Mouse (Mus musculus) bone marrow macrophage, adult 2 months (primary cell): ENCODE data around the gene Ppard. TPM values are rescaled to one million over a fixed set of nuclear protein-coding genes. Genes with fewer than 3 reads are reported as not detected.
A peak's percentile ranks its signal among the peaks of the same experiment; 100 is the strongest.

Experiments used
- H3K27ac ChIP-seq: 2 replicates; pipeline ENCODE4 v1.5.1; 2012; ENCODE audit warnings: low read depth, low read length; ENCODE audit not compliant: insufficient read depth
- H3K4me1 ChIP-seq: 2 replicates; pipeline ENCODE4 v1.6.1; 2012; ENCODE audit warnings: low read length; ENCODE audit not compliant: control insufficient read depth, insufficient read depth
- H3K4me3 ChIP-seq: 2 replicates; pipeline ENCODE4 v1.5.1; 2012; ENCODE audit warnings: mild to moderate bottlenecking, low read length, moderate library complexity; ENCODE audit not compliant: insufficient read depth
- CTCF ChIP-seq: IDR thresholded peaks from 2 replicates; pipeline ENCODE4 v1.5.1; 2012; ENCODE audit warnings: low read depth, mild to moderate bottlenecking, low read length, moderate library complexity
- POLR2A ChIP-seq: IDR thresholded peaks from 2 replicates; pipeline ENCODE4 v1.6.1; 2012; ENCODE audit warnings: mild to moderate bottlenecking, low read depth, low read length, borderline replicate concordance
- polyA plus RNA-seq: library from polyadenylated mRNA; stranded (reverse); fragments of >200 nt; gene quantifications from 2 replicates; pipeline ENCODE4 v1.2.4, GENCODE M21; 2012; ENCODE audit not compliant: missing spikeins, insufficient read depth, insufficient read length

The Ppard gene
- polyA plus RNA-seq, 1 experiment = 29.5 TPM

DNA sequence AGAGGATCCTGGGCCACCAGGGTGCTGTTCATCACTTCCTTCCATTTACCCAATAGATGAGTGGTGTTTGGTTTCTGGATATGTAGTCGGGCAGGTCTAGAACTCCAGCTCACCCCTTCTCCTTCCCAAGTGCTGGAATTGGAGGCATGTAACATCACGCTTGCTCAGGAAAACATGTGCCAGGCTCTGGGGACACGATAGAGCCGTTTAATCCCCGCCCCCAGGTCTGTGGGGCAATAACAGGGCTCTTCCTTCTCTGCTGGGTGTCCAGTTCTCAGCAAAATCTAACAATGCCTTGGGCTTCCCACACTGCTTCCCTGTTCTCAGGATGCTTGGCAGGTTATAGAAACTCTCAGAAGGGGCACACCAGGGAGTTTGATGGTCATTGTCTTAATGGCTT, 4.9 kb downstream of the Ppard start:
- Histone ChIP-seq H3K4me1 (peaks cover 27% of the 10 kb centered on the region), H3K27ac (no peak overlapping the region), H3K4me3 (no peak overlapping the region)
- TF ChIP-seq CTCF (no peak), POLR2A (no peak)

DNA sequence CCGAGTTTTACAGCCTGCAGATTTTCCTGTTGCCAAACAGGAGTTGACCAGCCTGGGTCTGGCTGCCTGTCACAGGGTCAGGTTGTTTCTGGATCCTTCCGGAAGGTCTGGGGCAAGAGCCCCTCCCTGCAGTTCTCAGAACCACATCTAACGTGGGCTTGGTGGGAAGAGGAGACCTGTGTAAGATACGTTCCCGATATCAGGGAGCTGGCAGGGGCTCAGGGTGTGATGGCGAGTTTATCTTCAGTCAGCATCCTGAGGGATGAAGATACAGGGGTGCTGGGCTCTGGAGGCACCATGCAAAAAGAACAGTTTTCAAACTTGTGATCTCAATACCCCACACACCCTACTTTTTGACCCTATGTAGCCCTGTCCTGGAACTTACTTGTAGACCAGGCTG, 5.4 kb downstream of the Ppard start:
- no peak overlapping the region for H3K4me3 ChIP-seq
- H3K4me1 ChIP-seq = peaks cover 27% of the 10 kb centered on the region
- H3K27ac ChIP-seq = no peak overlapping the region
- no peak for TF ChIP-seq CTCF
- TF ChIP-seq POLR2A = no peak

DNA sequence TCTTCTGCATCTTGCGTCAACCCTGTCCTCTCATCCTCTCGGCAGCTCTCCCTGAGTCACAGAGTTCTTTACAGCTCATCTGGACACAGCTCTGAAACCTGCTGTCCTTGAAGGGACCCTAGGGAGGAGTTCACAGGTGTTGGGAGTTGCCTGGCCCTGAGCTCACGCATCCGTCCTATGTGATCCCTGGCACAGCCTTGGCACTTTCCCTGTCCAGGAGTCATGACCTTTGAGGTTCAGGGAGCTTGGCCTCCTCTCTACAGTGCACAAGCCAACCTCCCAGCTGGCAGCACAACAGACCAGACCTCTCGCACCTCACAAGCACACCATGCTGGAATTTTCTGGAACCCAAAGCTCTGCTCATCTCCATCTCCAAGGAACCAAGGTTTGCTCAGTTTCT, 8.3 kb downstream of the Ppard start:
- Histone ChIP-seq H3K4me3 (no peak overlapping the region), H3K4me1 (peaks cover 19% of the 10 kb centered on the region), H3K27ac (no peak overlapping the region)
- TF ChIP-seq CTCF (no peak), POLR2A (no peak)

DNA sequence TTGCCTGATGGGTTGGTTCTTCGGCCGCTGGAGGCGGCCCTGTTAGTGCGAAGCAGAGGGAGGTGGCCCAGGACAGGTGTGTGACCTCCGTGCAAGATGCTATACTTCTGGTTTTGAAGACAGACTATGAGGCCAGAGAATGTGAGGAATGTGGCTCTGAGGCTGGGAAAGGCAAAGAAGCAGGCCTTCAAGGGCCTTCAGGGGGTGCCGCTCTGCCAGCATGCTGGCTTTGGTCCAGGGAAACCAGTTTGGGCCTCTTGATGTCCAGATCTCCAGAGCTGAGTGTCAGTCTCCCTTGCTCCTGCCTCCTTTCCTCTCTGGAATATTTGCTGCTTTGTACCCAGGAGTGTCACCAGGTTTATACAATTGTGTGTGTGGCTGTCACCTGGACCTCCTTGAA, 9.8 kb downstream of the Ppard start:
- Histone ChIP-seq H3K27ac (no peak overlapping the region), H3K4me1 (peaks cover 20% of the 10 kb centered on the region), H3K4me3 (no peak overlapping the region)
- TF ChIP-seq CTCF = no peak
- no peak for TF ChIP-seq POLR2A

DNA sequence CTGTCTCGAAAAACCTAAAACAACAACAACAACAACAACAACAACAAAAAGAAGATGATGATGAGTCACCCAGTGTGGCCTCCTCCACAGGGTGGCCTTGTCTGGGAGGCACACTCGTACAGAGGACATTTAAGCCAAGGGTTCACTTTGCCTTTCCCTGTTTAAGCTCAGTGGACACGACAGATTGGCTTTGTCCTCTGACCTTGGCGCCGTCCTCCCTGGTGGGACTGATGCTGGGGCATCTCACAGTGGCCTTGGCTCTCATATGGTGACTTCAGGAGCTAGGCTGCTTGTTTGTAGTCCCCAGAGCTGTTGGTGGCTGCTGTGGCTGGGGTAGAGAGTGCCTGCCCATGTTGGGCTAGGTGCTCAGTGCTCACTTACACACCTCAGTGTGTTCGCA, 11.7 kb downstream of the Ppard start:
- no peak for TF ChIP-seq POLR2A
- TF ChIP-seq CTCF = no peak
- Histone ChIP-seq H3K4me3 (no peak overlapping the region), H3K27ac (no peak overlapping the region), H3K4me1 (peaks cover 30% of the 10 kb centered on the region)

DNA sequence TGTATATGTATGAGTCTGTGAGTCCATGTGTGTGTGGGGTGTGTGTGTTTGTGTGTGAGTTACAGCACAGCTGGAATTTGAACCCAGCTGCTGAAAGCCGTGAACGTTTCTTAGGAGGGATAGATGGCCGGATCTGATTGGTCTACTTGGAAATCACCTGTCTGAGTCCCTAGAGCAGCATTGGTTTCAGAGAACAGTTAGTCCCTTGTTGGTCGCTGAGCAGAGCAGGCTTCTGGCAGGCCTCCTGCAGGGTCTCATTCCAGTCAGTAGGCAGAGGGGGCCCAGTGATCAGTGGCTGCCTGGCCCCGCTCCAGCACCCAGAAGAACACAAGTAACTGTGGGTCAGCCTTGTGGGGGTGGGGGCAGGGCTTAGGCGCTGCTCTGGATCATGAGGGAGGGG, 12.2 kb downstream of the Ppard start:
- Histone ChIP-seq H3K27ac (no peak overlapping the region), H3K4me3 (no peak overlapping the region), H3K4me1 (peaks cover 32% of the 10 kb centered on the region)
- TF ChIP-seq POLR2A (no peak), CTCF (no peak)

DNA sequence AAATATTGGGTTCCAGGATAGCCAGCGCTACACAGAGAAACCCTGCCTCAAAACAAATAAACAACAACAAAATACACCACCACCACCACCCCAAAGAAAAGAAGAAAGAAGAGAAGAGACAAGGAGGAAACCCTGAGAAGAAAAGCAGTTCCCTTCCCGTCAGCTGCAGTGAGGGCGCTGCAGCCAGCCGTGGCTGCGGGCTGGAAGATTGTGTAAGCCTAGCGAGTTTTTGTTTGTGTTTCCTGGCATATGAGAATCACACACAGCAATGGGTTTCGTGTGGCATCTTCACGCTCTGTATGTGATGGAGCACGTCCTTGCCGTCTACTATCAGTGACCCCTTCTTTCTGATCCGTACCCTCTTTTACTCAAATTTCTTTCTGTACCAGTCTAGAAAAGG, 14.1 kb downstream of the Ppard start:
- H3K4me1 ChIP-seq = peaks cover 38% of the 10 kb centered on the region
- TF ChIP-seq CTCF = no peak
- no peak for TF ChIP-seq POLR2A
- peak overlapping the region; percentile 70 for H3K27ac ChIP-seq
- H3K4me3 ChIP-seq = peak overlapping the region; percentile 28; the same call in 1 of the 2 replicates

DNA sequence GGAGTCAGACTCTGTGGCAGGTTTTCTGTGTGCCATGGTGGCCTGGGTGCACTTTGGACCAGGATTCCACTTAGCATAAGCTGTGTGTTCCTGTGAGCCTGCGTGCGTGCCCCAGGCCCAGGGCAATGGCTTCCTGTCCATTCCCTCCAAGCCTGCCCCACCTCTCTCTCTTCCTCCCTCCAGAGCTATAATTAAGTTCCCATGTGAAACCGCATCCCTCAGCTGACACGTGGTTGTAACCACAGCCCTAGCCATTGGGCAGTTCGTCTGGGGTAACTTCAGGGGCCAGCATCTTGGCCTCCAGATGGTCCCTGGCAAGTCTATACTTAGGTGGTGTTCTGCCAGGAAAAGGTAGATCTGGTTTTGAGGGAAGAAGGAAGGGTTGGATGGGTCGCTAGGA, 15.1 kb downstream of the Ppard start:
- Histone ChIP-seq H3K4me1 (peaks cover 48% of the 10 kb centered on the region), H3K27ac (peak overlapping the region; percentile 70), H3K4me3 (peak overlapping the region; percentile 28)
- TF ChIP-seq CTCF (no peak), POLR2A (no peak)

DNA sequence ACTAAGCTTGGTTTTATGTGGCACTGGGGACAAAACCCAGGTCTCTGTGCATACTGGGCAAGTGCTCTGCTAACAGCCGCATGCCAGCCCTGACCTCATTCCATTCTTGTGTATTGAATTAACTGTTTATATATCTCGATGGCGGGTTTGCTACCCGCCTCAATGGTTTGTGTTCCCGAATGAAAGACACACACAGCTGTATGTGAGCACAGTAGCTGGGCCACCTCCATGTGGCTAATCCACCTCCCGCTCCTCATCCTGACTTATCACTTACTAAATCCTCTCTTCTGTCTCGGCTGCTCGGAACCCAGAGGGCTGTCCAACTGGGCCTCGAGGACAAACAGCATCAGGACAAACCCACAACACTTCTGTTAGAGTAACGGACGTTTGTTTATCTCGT, 16.6 kb downstream of the Ppard start:
- Histone ChIP-seq H3K4me1 (peaks cover 48% of the 10 kb centered on the region), H3K27ac (no peak overlapping the region), H3K4me3 (no peak overlapping the region)
- TF ChIP-seq CTCF = no peak
- no peak for TF ChIP-seq POLR2A

DNA sequence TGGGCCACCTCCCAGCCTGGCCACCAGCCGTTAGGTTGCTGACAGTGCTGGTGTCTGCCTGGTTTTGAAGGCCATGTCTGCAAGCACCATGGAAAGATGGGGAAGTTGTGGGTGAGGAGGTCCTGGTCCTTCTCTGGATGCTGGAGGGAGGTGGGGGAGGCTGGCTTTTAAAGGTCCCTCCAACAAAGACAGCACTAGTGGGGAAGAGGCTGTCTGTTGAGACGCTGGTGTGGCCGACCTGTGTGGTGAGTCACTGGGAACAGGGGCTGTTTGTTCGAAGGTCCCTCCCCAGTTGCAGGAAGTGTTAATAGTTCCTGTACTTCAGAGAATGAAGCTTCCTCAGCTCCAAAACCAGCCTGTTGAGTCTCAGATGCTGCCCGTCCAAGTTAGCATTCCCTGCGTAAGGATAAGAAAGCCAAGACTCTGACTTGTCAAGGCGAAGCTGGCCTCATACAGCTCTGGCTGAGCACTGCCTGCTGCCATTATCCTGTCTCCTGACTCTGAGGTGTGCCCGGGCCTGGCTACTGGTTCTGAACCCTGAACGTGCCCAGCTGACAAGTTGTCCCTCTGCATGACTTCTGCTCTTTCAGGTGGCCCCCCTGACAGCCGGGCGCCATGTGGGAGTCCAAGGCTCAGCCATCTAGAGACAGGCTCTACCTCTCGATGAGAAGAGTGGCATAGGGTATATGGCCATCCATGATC, 19.2 kb downstream of the Ppard start:
- no peak overlapping the region for H3K4me3 ChIP-seq
- no peak for TF ChIP-seq POLR2A
- TF ChIP-seq CTCF = no peak

More for the DNA sequence above, 19.2 kb downstream of the Ppard start:
- peaks cover 51% of the 10 kb centered on the region for H3K4me1 ChIP-seq
- no peak overlapping the region for H3K27ac ChIP-seq
